Comparison of ENCODE assay signal across 7 mouse cellular contexts in the genomic region with DNA sequence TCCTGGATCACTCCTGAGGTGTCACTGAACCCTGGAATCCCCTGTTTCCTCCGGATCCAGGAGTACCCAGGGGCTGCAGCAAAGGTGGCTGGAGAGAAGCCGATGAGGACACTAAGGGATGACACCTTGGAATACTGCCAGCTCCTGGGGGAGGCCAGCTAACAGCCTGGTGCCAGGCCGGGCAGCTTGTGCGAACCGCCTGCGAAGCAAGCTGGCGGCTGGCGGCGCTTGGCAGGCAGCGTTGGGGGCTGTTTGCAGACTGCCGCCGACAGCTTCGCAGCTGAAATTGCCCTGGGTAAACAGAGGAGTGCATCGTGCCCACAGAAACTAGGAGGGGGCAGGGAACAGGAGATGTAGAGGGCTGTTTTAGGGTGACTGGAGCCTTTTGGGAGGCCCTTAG. TPM values are rescaled to one million over a fixed set of nuclear protein-coding genes. Genes with fewer than 3 reads are reported as not detected.
DNase-seq lines count a peak whose midpoint lies in the region.

No protein-coding gene starts in this region.

- intact Hi-C loops in left cerebral cortex, postnatal 25 days (cut with DNase I): loop anchor here (5.0 kb wide), 1 partner anchor 237 kb away; no protein-coding TSS in a partner anchor

- DNase-seq in kidney, postnatal 14 days: peak; percentile 36
- DNase-seq in kidney, adult 8-10 months: no peak
- DNase-seq in adrenal gland, postnatal 36 days: peak; percentile 52 to 60
- DNase-seq in cerebellum, postnatal 14 days: peak; percentile 86 to 87
- peak; percentile 55 to 63 for DNase-seq in left cerebral cortex, postnatal 25 days (ENCODE audit: low spot score in 2 of 2)
- no peak for DNase-seq in yolk sac, embryonic 10.5 days (ENCODE audit: low spot score)
- DNase-seq in thymus, adult 18-20 months: no peak

RNA-seq across cellular contexts. Expression of gene Ubac1, which starts 18.4 kb away (rescaled TPM):
- total RNA-seq in adrenal gland, postnatal 36 days (2021): 10 to 100 TPM; 38.1 to 38.8 TPM
- 10 to 100 TPM; 59.1 to 68.2 TPM for total RNA-seq in left cerebral cortex, postnatal 25 days (2021)

RNA-seq across cellular contexts. Expression of gene Camsap1, which starts 56.9 kb away (rescaled TPM):
- 10 to 100 TPM; 38.3 to 49.3 TPM for total RNA-seq in adrenal gland, postnatal 36 days (2021)
- 100 to 1,000 TPM; 148 to 162 TPM for total RNA-seq in left cerebral cortex, postnatal 25 days (2021)

Comparison
In these comparisons a context has a peak if more than half of its experiments do, and no peak if none do; other contexts are left out.
1. DNase-seq: peak in kidney, postnatal 14 days (single experiment), adrenal gland, postnatal 36 days (2 of 2), cerebellum, postnatal 14 days (2 of 2) and left cerebral cortex, postnatal 25 days (2 of 2); none in kidney, adult 8-10 months (0 of 2), yolk sac, embryonic 10.5 days (single experiment) and thymus, adult 18-20 months (0 of 2).